Mouse (Mus musculus): ENCODE measurements at regions not wholly inside any gene's neighbourhood (a gene's known extent, or its start where the extent isn't known, plus 50 kb on each side); places are given as distances from the start of the nearest gene placed in this dataset.

GRCm38 (mm10) chr3:41171772-41172171 lies 88.9 kb upstream of the Pgrmc2 start:
- Histone ChIP-seq H3K27me3 (ENCODE audit: control insufficient read depth, insufficient read depth, low read length) (no peaks in the 10 kb centered on the region), H3K4me1 (ENCODE audit: control insufficient read depth, insufficient read depth, low read length) (no peaks in the 10 kb centered on the region), H3K4me2 (ENCODE audit: low read depth, low read length) (no peak overlapping the region), H3K4me3 (ENCODE audit: low read depth, low read length) (no peak overlapping the region), H3K27ac (ENCODE audit: low read depth, low read length) (no peak overlapping the region), H3K9ac (replicated peaks; ENCODE audit: low read depth, low read length) (no peak overlapping the region), H3K9me3 (ENCODE audit: control insufficient read depth, low read length) (no peaks in the 10 kb centered on the region), H3K36me3 (ENCODE audit: control insufficient read depth, insufficient read depth, low read length) (no peaks in the 10 kb centered on the region)
- 85% methylated on average over 4 of the region's 4 CpGs for WGBS
- no peak for ATAC-seq (ENCODE audit: low read depth)

DNA sequence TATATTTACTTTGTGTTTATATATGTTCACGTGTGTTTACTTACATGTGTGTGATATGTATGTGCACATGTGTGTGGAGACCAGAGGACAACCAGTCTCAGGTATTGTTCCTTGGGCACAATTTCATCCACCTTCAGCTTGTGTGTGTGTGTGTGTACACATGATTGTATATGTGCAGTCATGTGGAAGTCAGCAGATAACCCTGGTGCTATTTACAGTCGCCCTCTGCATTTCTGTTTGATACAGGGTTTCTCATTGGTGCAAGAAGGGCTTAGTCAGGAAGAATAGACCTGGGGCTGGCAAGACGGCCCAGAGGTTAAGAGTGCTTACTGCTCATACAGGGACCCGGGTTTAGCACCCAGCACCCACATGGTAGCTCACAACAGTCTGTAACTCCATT lies 88.5 kb upstream of the Pgrmc2 start:
- 86% methylated on average over 4 of the region's 4 CpGs for WGBS
- H3K9ac ChIP-seq (replicated peaks; ENCODE audit: low read depth, low read length): no peak overlapping the region
- no peaks in the 10 kb centered on the region for H3K9me3 ChIP-seq (ENCODE audit: control insufficient read depth, low read length)
- ATAC-seq (ENCODE audit: low read depth): no peak
- no peaks in the 10 kb centered on the region for H3K36me3 ChIP-seq (ENCODE audit: control insufficient read depth, insufficient read depth, low read length)
- no peaks in the 10 kb centered on the region for H3K27me3 ChIP-seq (ENCODE audit: control insufficient read depth, insufficient read depth, low read length)
- H3K4me2 ChIP-seq (ENCODE audit: low read depth, low read length): no peak overlapping the region
- no peak overlapping the region for H3K27ac ChIP-seq (ENCODE audit: low read depth, low read length)
- H3K4me1 ChIP-seq (ENCODE audit: control insufficient read depth, insufficient read depth, low read length): no peaks in the 10 kb centered on the region
- no peak overlapping the region for H3K4me3 ChIP-seq (ENCODE audit: low read depth, low read length)

- H3K9me3 ChIP-seq (ENCODE audit: control insufficient read depth, low read length): no peaks in the 10 kb centered on the region
- no peak overlapping the region for H3K4me2 ChIP-seq (ENCODE audit: low read depth, low read length)
- no peaks in the 10 kb centered on the region for H3K4me1 ChIP-seq (ENCODE audit: control insufficient read depth, insufficient read depth, low read length)
- ATAC-seq (ENCODE audit: low read depth): no peak
- WGBS: 78% methylated on average over 6 of the region's 6 CpGs
- H3K9ac ChIP-seq (replicated peaks; ENCODE audit: low read depth, low read length): no peak overlapping the region
- H3K27me3 ChIP-seq (ENCODE audit: control insufficient read depth, insufficient read depth, low read length): no peaks in the 10 kb centered on the region
- no peak overlapping the region for H3K4me3 ChIP-seq (ENCODE audit: low read depth, low read length)
- H3K36me3 ChIP-seq (ENCODE audit: control insufficient read depth, insufficient read depth, low read length): no peaks in the 10 kb centered on the region
- no peak overlapping the region for H3K27ac ChIP-seq (ENCODE audit: low read depth, low read length)
These were observed 87.7 kb upstream of the Pgrmc2 start for GRCm38 (mm10) chr3:41170566-41170965.

GRCm38 (mm10) chr3:41169430-41169829 lies 86.6 kb upstream of the Pgrmc2 start:
- Histone ChIP-seq H3K4me2 (ENCODE audit: low read depth, low read length) (no peak overlapping the region), H3K9ac (replicated peaks; ENCODE audit: low read depth, low read length) (no peak overlapping the region), H3K9me3 (ENCODE audit: control insufficient read depth, low read length) (no peaks in the 10 kb centered on the region), H3K4me1 (ENCODE audit: control insufficient read depth, insufficient read depth, low read length) (no peaks in the 10 kb centered on the region), H3K27me3 (ENCODE audit: control insufficient read depth, insufficient read depth, low read length) (no peaks in the 10 kb centered on the region), H3K4me3 (ENCODE audit: low read depth, low read length) (no peak overlapping the region), H3K36me3 (ENCODE audit: control insufficient read depth, insufficient read depth, low read length) (no peaks in the 10 kb centered on the region), H3K27ac (ENCODE audit: low read depth, low read length) (no peak overlapping the region)
- ATAC-seq (ENCODE audit: low read depth): no peak
- WGBS: 91% methylated on average over 10 of the region's 10 CpGs

GRCm38 (mm10) chr3:41168181-41168967 lies 85.5 kb upstream of the Pgrmc2 start:
- H3K36me3 ChIP-seq (ENCODE audit: control insufficient read depth, insufficient read depth, low read length): no peaks in the 10 kb centered on the region
- WGBS: 86% methylated on average over 11 of the region's 11 CpGs
- no peaks in the 10 kb centered on the region for H3K27me3 ChIP-seq (ENCODE audit: control insufficient read depth, insufficient read depth, low read length)
- H3K9ac ChIP-seq (replicated peaks; ENCODE audit: low read depth, low read length): no peak overlapping the region
- ATAC-seq (ENCODE audit: low read depth): no peak
- no peaks in the 10 kb centered on the region for H3K4me1 ChIP-seq (ENCODE audit: control insufficient read depth, insufficient read depth, low read length)
- no peak overlapping the region for H3K4me3 ChIP-seq (ENCODE audit: low read depth, low read length)
- H3K4me2 ChIP-seq (ENCODE audit: low read depth, low read length): no peak overlapping the region
- no peak overlapping the region for H3K27ac ChIP-seq (ENCODE audit: low read depth, low read length)
- H3K9me3 ChIP-seq (ENCODE audit: control insufficient read depth, low read length): no peaks in the 10 kb centered on the region

- Histone ChIP-seq H3K27me3 (ENCODE audit: control insufficient read depth, insufficient read depth, low read length) (no peaks in the 10 kb centered on the region), H3K9me3 (ENCODE audit: control insufficient read depth, low read length) (no peaks in the 10 kb centered on the region), H3K36me3 (ENCODE audit: control insufficient read depth, insufficient read depth, low read length) (no peaks in the 10 kb centered on the region), H3K4me1 (ENCODE audit: control insufficient read depth, insufficient read depth, low read length) (no peaks in the 10 kb centered on the region), H3K4me3 (ENCODE audit: low read depth, low read length) (no peak overlapping the region), H3K4me2 (ENCODE audit: low read depth, low read length) (no peak overlapping the region), H3K9ac (replicated peaks; ENCODE audit: low read depth, low read length) (no peak overlapping the region), H3K27ac (ENCODE audit: low read depth, low read length) (no peak overlapping the region)
- no peak for ATAC-seq (ENCODE audit: low read depth)
- 91% methylated on average over 3 of the region's 3 CpGs for WGBS
These were observed 84.6 kb upstream of the Pgrmc2 start for GRCm38 (mm10) chr3:41167476-41167875.

GRCm38 (mm10) chr3:41164736-41165135 lies 81.9 kb upstream of the Pgrmc2 start:
- whole genome bisulfite sequencing: 92% methylated on average over 7 of the region's 7 CpGs

DNA sequence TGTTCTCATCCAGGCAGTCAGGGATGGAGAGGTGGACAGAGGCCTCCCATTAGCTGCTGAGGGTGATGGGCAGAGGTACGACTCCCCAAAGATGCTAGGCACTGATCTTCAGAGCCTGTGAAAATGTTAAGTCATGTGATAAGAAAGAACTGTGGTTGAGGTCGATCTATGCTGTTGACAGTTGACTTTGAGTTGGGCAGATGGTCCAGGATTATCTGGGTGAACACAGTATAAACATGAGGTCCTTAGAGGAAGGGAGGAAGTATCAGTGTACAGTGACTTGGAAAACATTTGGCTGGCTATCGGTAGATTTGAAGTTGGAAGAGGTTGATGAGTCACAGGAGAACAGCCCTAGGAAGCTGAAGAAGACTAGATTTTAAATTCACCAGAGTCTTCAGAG lies 80.9 kb upstream of the Pgrmc2 start:
- Histone ChIP-seq H3K27me3 (ENCODE audit: control insufficient read depth, insufficient read depth, low read length) (no peaks in the 10 kb centered on the region), H3K36me3 (ENCODE audit: control insufficient read depth, insufficient read depth, low read length) (no peaks in the 10 kb centered on the region), H3K9me3 (ENCODE audit: control insufficient read depth, low read length) (no peaks in the 10 kb centered on the region), H3K27ac (ENCODE audit: low read depth, low read length) (no peak overlapping the region), H3K4me1 (ENCODE audit: control insufficient read depth, insufficient read depth, low read length) (no peaks in the 10 kb centered on the region), H3K4me3 (ENCODE audit: low read depth, low read length) (no peak overlapping the region), H3K9ac (replicated peaks; ENCODE audit: low read depth, low read length) (no peak overlapping the region), H3K4me2 (ENCODE audit: low read depth, low read length) (no peak overlapping the region)
- WGBS: 90% methylated on average over 3 of the region's 3 CpGs
- ATAC-seq (ENCODE audit: low read depth): no peak

More at GRCm38 (mm10) chr3:41164736-41165135, 81.9 kb upstream of the Pgrmc2 start:
- H3K4me1 ChIP-seq (ENCODE audit: control insufficient read depth, insufficient read depth, low read length): no peaks in the 10 kb centered on the region
- H3K9ac ChIP-seq (replicated peaks; ENCODE audit: low read depth, low read length): no peak overlapping the region
- no peak overlapping the region for H3K4me2 ChIP-seq (ENCODE audit: low read depth, low read length)
- no peaks in the 10 kb centered on the region for H3K9me3 ChIP-seq (ENCODE audit: control insufficient read depth, low read length)
- ATAC-seq (ENCODE audit: low read depth): no peak
- H3K36me3 ChIP-seq (ENCODE audit: control insufficient read depth, insufficient read depth, low read length): no peaks in the 10 kb centered on the region
- H3K27me3 ChIP-seq (ENCODE audit: control insufficient read depth, insufficient read depth, low read length): no peaks in the 10 kb centered on the region
- H3K4me3 ChIP-seq (ENCODE audit: low read depth, low read length): no peak overlapping the region
- no peak overlapping the region for H3K27ac ChIP-seq (ENCODE audit: low read depth, low read length)

DNA sequence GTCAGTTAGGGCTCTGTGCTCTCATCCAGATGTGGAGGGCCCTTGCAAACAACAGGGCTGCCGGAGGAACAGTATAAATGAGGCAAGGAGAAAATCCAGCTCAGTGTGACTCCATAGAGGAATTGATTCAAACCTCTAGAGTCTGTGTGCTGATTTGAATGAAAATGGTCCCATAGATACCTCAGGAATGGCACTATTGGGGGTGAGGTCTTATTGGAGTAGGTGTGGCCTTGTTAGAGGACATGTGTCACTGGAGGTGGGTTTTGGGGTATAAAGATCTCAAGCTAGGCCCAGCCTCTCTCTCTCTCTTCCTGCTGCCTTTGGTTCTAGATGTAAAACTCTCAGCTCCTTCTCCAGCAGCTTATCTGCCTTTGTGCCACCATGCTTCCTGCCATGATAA lies 79.7 kb upstream of the Pgrmc2 start:
- H3K27ac ChIP-seq (ENCODE audit: low read depth, low read length): no peak overlapping the region
- H3K4me1 ChIP-seq (ENCODE audit: control insufficient read depth, insufficient read depth, low read length): no peaks in the 10 kb centered on the region
- H3K9me3 ChIP-seq (ENCODE audit: control insufficient read depth, low read length): no peaks in the 10 kb centered on the region
- 65% methylated on average over 1 of the region's 1 CpGs for WGBS
- no peak overlapping the region for H3K9ac ChIP-seq (replicated peaks; ENCODE audit: low read depth, low read length)
- H3K4me2 ChIP-seq (ENCODE audit: low read depth, low read length): no peak overlapping the region
- no peak for ATAC-seq (ENCODE audit: low read depth)
- no peaks in the 10 kb centered on the region for H3K27me3 ChIP-seq (ENCODE audit: control insufficient read depth, insufficient read depth, low read length)
- no peaks in the 10 kb centered on the region for H3K36me3 ChIP-seq (ENCODE audit: control insufficient read depth, insufficient read depth, low read length)
- no peak overlapping the region for H3K4me3 ChIP-seq (ENCODE audit: low read depth, low read length)
